Mouse (Mus musculus) natural killer cell, adult 2 months (primary cell): ENCODE measurements around the gene Wnt3.

Experiments
- DNase-seq, 2 experiments: peaks; one replicate each; pipeline ENCODE4 v3.0.0; 2022; ENCODE audit warnings: low spot score in 2 of 2

The Wnt3 gene

DNA sequence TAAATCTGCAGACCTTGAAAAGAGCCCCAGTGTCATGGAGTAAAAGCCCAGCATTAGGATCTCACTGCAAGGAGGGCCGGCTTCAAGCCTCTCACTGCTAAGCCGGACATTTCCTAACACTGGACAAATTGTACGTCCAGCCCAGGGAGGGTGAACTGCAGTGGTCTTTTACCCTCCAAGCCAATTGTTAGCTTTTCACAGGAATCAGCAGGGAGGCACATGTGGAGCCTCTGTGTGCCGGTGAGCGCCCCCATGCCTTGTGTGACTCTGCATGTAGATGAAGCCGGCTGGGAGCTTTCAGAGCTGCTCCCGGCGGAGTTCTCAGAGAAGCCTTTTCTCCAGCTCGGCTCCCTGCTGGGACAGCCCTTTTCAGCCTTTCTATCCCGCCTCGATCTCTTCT lies 66.9 kb downstream of the Wnt3 start:
- DNase-seq, result no peak

DNA sequence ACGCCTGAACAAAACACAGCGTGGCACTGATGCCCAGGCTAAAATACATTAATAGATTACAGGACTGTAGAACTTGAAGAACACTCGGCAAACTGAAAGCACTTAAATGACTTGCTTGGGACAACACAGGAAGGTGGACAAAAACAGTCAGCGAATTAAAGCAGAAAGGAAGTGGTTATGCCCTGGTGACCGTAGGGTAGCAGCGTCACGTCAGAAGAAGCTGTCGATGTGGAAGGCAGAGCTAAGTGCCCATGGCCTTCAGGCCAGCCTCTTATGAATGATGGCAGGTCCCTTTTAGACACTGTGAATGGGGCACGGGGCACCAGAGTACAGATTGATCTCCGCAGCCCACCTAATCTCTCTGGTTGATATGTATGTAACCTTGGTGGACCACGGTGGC lies 74.3 kb downstream of the Wnt3 start:
- no peak for DNase-seq

DNA sequence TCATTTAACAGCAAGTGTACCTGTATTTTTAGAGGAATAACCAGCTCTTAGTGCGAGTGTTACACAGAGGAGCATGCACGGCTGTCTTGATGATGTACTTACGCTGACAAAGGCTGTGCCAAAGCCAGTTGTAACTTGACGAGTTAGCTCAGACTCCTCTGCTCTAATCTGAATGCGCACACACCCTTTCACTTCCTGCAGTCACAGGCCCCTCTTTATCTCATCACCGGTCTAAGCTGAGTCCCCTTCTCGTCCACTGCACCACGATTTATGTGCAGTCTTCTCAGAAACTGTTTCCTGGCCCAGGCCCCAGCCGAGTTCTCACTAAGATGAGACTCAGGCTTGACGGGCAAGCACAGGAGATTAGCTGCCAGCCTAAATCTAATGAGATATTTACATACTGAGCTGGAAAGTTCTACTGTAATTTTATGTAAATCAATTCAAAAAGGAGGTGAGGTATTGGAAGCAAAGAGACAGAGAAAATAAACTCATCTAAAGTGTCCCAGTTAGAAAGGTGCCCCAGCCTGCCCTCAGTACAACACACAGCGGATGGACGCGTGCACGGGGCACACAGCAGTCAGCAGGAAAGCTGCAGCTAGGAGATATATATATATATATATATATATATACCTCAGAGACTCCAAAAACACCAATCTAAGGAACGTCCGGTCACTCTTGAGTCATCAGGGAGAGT lies 78.8 kb downstream of the Wnt3 start:
- DNase-seq, result no peak

DNA sequence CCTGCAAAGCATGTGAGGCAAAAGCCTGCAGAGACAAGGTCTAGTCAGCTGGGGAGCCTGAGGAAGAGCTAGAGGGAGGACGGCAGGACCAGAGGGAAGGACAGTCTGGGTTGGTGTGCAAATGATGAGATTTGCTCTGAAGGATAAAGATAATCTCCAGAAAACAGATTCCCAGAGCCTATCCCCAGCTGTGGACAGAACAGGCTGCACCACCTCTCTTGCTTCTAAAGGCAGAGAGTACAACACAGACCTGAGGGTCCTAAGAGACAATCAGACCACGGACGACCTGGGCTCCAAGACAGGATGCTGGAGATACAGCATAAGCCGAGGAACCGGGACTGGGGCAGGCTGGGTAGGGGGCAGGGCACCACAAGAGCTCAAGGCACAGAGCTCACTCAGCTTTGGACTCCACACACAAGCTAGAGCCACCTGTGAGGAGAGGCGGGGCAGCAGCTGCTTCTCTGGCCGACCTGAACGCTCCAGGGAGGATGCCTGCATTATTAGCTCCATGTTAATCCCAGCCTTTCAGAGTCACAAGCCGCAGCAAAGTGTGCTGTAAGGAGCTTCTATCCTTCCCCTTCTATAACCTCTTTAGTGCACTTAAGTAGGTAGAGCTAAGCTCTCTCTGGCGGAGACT lies 79.5 kb downstream of the Wnt3 start:
- DNase-seq, result no peak

DNA sequence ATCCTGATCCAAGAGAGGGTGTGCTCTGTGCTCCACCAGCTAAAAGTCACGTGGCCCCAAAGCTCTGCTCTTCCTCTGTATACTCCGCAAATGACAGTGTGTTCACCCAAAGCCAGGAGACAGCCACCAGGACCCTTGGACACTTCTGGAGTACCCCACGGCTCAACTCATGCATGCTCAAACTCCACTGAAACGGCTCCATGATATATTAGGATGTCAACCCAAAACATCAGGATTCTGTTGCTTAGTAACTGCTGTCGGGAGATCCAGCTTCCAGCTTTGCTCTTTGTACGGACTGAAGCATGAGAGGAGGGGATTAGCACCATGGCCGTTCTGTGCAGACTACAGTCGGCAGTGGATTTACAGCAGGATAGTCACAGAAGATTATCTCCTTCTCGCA lies 80.3 kb downstream of the Wnt3 start:
- no peak for DNase-seq

DNA sequence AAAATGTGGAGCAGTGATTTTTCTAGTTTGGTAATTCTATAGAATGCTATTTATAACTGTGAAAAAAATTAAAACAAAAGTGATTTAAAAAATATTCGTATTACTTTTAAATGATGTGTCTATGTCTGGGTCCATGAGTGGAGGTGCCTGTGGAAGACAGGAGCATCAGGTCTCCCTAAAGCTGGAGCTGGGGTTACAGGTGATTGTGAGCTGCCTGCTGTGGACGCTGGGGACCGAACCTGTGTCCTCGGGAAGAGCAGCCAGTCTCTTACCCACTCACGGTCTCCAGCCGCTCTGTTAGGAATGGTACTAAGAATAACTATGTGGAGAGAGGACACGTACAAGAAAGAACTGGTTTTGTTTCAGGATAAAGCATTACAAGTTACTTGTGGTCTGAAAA lies 82.7 kb downstream of the Wnt3 start:
- DNase-seq, result no peak

DNA sequence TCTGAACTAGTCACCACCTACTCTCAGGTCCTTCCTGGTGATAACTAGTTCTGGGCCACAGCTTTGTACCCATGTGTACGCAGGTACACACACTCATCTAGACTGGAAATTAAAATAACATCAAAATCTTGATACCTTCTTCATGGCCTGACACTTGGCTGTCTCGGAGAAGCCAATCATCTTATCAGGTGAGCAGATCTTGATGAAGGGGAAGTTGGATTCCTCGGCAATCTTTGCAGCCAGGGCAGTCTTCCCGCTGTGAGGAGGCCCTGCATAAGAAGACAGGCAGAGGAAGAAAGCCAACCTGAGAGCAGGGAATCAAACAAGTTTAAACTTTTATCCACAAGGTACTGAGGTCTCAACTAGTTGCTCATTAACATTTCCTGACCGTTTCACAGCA lies 84.8 kb downstream of the Wnt3 start:
- DNase-seq, result no peak

DNA sequence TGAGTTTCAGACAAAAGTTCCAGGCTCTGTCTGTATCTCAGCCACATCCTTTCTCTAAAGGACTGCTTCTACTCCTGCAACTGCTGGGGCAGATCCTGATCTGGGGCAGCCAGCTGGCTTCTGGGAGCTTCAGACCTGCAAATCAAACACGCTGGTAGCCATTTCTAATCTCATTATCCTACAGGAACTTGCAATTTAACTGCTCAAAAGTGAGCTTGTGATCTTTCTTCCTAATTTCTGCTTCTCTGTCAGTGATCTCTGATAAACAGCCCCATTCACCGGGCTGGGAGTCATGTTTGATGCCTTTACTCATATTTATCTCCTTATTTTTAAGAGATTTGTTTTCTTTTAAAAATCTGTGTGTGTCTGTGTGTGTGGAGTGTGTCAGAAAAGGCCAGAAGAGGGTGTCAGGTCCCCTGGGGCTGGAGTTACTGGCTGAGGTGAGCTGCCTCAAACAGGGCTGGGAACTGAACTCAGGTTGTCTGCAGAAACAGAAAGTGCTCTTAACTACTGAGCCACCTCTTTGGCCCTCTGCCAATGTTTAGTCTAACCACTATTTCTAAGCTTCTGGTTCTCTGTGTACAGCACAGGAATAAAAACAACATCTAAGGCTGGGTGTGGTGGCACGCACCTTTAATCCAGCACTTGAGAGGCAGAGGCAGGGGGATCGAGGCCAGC lies 86.1 kb downstream of the Wnt3 start:
- DNase-seq, result no peak

DNA sequence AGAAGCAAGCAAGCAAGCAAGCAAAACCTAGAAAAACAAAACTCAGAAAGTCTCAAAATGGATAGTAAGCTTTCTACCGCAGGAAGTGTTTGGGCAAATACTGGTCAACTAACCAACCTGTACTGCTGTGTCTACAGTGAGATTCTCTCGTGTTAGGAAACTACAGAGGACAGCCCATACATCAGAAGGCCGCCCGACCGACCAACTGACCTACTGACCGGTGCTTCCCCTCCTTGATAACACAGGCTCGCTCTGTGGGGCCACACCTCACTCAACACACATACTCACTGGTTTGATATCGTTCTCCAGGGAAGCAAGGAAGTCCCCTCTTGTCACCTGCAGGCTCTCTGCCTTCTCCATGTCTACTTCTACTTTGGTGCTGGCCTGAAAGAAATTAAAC lies 89.0 kb downstream of the Wnt3 start:
- no peak for DNase-seq

DNA sequence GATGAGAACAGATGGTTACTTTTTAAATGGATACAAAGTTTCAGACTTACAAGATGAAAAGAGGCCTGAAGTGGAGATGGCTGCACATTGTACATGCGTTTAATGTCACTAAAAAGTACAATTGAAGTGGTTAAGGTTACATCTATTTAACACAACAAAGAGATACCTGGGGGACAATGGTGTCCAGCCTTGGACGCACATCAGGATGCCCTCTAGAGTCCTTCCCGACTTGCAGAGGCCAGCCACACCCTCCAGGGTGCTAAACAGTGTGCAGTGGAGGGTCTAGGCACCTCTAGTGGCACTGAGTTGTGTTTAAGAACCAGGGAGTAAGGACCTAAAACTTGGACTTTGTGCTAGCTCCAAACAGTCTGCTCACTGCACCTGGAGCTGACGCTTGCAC lies 90.5 kb downstream of the Wnt3 start:
- no peak for DNase-seq

DNA sequence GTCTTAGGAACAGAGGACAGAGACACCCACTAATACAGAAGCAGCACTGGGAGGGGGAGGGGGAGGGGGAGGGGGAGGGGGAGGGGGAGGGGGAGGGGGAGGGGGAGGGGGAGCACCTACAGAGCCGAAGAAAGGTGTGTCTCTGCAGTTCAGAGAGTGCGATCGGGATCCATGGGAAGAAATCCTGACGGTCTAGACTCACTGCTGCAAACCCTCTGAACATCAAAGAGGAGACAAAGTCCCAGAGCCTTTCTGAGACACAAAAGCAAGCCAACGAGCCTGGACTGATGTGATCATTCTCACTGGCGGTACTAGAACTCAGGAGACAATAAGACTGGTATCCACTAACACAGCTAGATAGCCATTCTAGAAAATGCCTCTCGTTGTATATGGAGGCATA lies 91.4 kb downstream of the Wnt3 start:
- no peak for DNase-seq
